Mouse (Mus musculus) erythroblast, embryonic 14.5 days (primary cell): ENCODE measurements around the gene Slco1a4. TPM values are rescaled to one million over a fixed set of nuclear protein-coding genes. Genes with fewer than 3 reads are reported as not detected.
"Not testable (repeated sequence)": the region's sequence is repeated elsewhere in the genome, so short reads cannot be mapped to it uniquely, and the experiment has no call there.

Experiments
- H3K27me3 ChIP-seq: 2 replicates; pipeline ENCODE4 v1.6.1; 2012; ENCODE audit warnings: inconsistent platforms; ENCODE audit not compliant: control insufficient read depth
- H3K36me3 ChIP-seq: 2 replicates; pipeline ENCODE4 v1.6.1; 2012; ENCODE audit warnings: mild to moderate bottlenecking, inconsistent platforms; ENCODE audit not compliant: control insufficient read depth
- H3K4me1 ChIP-seq: 2 replicates; pipeline ENCODE4 v1.6.1; 2012; ENCODE audit warnings: inconsistent platforms; ENCODE audit not compliant: control insufficient read depth
- H3K4me3 ChIP-seq: replicated peaks from 2 replicates; pipeline ENCODE3; 2012; ENCODE audit warnings: moderate library complexity, mild to moderate bottlenecking, inconsistent platforms
- H3K9me3 ChIP-seq: 2 replicates; pipeline ENCODE4 v1.6.1; 2012; ENCODE audit warnings: low read length, inconsistent platforms, mixed read lengths; ENCODE audit not compliant: control insufficient read depth
- GATA1 ChIP-seq: IDR thresholded peaks from 2 replicates; pipeline ENCODE4 v1.6.1; 2012; ENCODE audit warnings: low read length, inconsistent platforms, mixed read lengths
- TAL1 ChIP-seq: IDR thresholded peaks from 3 replicates; pipeline ENCODE4 v1.6.1; 2012; ENCODE audit warnings: low read length, inconsistent platforms, mixed read lengths
- polyA plus RNA-seq: library from polyadenylated mRNA; stranded (reverse); fragments of >175 nt; gene quantifications from 2 replicates; pipeline ENCODE4 v1.2.3, GENCODE M21; 2012

Slco1a4 gene
- not detected in 2 replicates for polyA plus RNA-seq

DNA sequence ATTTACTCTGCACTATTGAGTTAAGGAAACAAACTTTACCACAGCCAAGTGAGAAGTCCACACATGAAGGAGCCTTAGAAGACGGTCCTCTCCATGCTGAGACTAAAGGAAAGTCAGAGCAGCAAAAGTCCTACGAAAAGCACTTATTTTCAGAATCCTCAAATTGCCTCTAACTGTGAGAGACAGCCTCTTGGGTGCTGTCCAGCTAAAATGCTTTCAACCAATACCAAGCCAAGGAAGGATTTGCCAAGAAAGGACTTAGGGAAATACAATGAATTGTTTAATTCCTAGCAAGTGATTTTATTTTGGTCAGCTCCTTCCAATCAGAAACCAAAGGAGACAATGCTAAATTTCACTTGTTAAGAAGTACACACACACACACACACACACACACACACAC is at the start of gene Slco1a4:
Gene Slco1a4 (minus strand): TSS at position 115 of the 400 bp plus-strand sequence.
- TF ChIP-seq GATA1 (no peak), TAL1 (no peak)
- Histone ChIP-seq H3K4me3 (no peak within 1 kb of the TSS), H3K9me3 (peaks cover 2% of the 10 kb centered on the region; the same call in 1 of the 2 replicates), H3K4me1 (no peaks in the 10 kb centered on the region), H3K27me3 (no peaks in the 10 kb centered on the region), H3K36me3 (no peaks in the 10 kb centered on the region)

DNA sequence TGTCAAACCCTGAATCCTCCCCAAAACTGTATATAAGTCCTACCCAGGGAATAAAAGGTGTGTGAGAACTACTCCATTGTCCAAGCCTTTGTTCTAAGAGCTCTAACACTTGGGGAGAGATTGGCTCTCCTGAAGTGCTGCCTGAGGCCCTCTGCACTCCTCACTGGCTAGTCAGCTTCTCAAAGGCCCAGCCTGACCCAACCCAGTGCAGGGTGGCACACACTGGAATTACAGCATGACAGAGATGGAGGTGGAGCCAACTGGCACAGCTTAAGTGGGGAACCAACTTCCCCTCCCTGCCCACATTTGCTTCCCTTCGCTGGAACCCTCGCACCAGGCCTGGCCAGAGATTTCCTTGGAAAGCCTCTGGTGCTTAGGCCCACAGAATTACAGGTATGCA is 42.2 kb upstream of the Slco1a4 start:
- no peaks in the 10 kb centered on the region for H3K36me3 ChIP-seq
- H3K4me3 ChIP-seq, result no peak overlapping the region
- TF ChIP-seq GATA1 (no peak), TAL1 (no peak)
- H3K4me1 ChIP-seq, result no peaks in the 10 kb centered on the region
- no peaks in the 10 kb centered on the region for H3K27me3 ChIP-seq
- H3K9me3 ChIP-seq, result peaks cover 10% of the 10 kb centered on the region

DNA sequence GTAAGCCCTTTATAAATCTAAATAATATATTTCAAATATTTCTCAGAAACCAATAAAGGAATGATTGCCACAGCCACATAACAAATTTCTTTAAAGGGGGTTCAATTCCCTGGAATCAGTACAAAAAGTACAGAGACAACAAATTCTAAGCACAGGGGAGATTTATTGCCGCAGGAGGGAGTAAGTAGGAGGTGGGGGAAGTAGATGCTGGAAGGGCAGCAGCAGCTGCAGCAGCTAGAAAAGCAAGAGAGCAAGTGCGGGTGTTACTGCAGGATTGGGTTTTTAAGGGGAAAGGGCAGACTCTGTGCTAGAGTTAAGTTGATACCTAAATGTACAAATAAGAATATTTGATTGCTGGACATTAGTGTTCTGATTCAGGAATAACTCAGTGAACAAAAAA is 33.7 kb upstream of the Slco1a4 start:
- no peak for TF ChIP-seq GATA1
- TF ChIP-seq TAL1, result no peak
- no peaks in the 10 kb centered on the region for H3K27me3 ChIP-seq
- no peak overlapping the region for H3K4me3 ChIP-seq
- H3K4me1 ChIP-seq, result no peaks in the 10 kb centered on the region
- H3K36me3 ChIP-seq, result no peaks in the 10 kb centered on the region
- H3K9me3 ChIP-seq, result no peaks in the 10 kb centered on the region

DNA sequence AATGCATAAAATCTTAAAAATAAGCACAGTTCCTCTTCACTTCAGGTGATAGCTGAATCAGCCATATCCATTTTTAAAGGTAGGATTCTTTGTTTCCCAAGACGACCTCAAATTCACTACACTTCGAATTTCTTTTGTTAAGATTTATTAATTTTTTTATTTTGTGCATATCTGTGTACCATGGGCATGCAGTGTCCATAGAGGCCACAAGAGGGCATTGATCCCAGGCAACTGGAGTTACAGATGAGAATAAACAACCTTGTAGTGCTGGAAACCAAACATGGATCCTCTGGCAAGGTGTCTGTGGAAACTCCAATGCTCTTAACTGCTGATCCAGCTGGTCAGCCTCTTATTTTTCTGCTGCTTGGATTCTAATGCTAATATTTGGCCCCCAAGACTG is 32.2 kb upstream of the Slco1a4 start:
- TF ChIP-seq TAL1, result no peak
- TF ChIP-seq GATA1, result no peak
- Histone ChIP-seq H3K4me3 (no peak overlapping the region), H3K36me3 (no peaks in the 10 kb centered on the region), H3K27me3 (no peaks in the 10 kb centered on the region), H3K4me1 (no peaks in the 10 kb centered on the region), H3K9me3 (no peaks in the 10 kb centered on the region)

DNA sequence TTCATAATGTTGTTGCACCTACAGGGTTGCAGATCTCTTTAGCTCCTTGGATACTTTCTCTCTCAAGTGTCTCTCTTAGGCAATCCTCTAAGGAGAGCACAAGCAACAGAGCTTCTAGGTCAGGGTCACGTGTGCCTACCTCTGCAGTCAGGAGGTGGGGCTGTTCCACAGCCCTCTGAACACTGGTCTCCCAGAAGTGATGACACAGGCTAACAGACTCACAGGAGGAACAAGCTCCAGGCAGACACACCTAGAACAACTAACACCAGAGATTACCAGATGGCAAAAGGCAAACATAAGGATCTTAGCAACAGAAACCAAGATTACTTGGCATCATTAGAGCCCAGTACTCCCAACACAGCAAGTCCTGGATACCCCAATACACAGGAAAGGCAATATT is 26.6 kb upstream of the Slco1a4 start:
- TF ChIP-seq GATA1 (no peak), TAL1 (no peak)
- Histone ChIP-seq H3K9me3 (peaks cover 5% of the 10 kb centered on the region), H3K4me3 (no peak overlapping the region), H3K27me3 (no peaks in the 10 kb centered on the region), H3K36me3 (no peaks in the 10 kb centered on the region), H3K4me1 (no peaks in the 10 kb centered on the region)

DNA sequence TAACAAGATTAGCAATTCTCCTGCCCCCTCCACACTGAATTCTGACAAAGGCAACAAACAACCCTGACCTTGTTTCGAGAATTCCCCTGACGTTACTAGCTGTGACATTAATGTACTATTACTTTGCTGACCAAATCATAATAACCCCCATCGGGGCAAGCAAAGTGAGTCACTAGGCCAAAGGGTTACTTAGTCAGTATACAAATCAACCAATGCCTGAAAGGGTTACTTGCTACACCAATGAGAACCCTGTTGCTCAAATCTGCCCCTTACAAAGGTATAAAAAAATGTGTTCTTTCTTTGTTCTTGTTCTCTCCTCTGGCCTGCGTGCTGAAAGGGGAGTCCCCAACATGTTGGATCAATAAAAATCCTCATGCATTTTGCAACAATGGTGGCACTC is 19.7 kb upstream of the Slco1a4 start:
- not testable (repeated sequence) for H3K4me1 ChIP-seq, H3K36me3 ChIP-seq, H3K27me3 ChIP-seq, H3K4me3 ChIP-seq
- peaks cover 17% of the 10 kb centered on the region for H3K9me3 ChIP-seq

DNA sequence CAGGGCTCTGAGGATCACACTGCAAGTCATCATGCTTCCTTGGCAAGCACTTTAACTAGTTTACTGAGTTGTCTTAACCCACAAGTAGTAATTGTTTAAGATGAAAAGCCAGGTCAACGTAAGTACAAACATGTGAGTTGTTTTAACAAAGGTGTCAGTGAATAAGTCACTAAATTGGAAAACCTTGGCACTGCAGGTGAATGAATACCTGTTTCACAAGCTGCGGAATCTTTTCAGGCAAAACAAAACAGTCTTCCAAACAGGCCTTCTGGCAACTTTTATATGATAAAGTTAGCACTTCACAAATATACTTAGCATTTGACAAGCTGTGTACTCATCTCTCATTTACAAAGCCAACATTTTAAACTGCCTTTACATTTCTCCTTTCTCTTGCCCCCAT is 15.7 kb upstream of the Slco1a4 start:
- H3K27me3 ChIP-seq, result no peaks in the 10 kb centered on the region
- no peaks in the 10 kb centered on the region for H3K36me3 ChIP-seq
- H3K4me1 ChIP-seq, result no peaks in the 10 kb centered on the region
- no peak overlapping the region for H3K4me3 ChIP-seq
- TF ChIP-seq TAL1, result no peak
- TF ChIP-seq GATA1, result no peak
- H3K9me3 ChIP-seq, result peaks cover 10% of the 10 kb centered on the region

DNA sequence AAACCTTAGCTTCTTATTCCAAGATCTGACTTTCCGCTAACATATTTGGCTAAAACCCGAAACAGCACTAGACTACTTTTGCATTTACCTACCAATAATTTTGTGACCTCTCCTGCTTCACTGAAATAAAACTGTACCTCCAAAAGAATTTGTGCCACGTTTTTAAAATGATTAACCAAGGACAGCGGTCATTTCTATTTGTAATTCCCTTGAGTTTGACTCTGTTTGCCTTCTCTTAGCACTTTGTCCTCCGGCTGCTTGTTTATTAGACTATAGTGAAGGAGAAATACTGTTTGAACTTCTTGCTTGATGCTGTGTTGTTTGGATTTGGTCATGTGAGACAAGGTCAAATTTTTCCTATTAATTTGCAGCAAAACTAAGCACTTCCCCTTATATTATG is 12.7 kb upstream of the Slco1a4 start:
- Histone ChIP-seq H3K9me3 (peaks cover 3% of the 10 kb centered on the region; the same call in 1 of the 2 replicates), H3K27me3 (no peaks in the 10 kb centered on the region), H3K4me1 (no peaks in the 10 kb centered on the region), H3K4me3 (no peak overlapping the region), H3K36me3 (no peaks in the 10 kb centered on the region)
- TF ChIP-seq GATA1 (no peak), TAL1 (no peak)

DNA sequence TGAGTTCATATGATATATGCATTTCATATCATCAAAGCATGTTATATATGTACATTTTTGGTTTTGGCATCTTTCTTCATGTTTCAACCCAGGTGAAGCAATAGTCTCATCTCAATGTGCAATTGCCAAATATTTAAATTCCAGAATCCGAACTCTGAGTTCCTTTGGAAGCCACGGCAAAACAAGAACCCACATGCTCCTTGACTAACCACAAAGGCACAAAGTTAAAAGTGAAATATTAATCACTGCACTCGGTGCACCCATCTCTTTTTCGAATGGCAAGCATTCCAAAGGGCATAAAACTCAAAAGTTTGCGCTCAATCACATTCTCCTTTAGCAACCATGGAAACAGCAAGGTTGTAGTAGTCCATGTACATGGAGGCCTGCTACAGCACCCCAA is 10.0 kb upstream of the Slco1a4 start:
- H3K9me3 ChIP-seq, result no peaks in the 10 kb centered on the region; the same call in 1 of the 2 replicates
- H3K36me3 ChIP-seq, result no peaks in the 10 kb centered on the region
- H3K4me1 ChIP-seq, result no peaks in the 10 kb centered on the region
- TF ChIP-seq GATA1 (no peak), TAL1 (no peak)
- no peak overlapping the region for H3K4me3 ChIP-seq
- no peaks in the 10 kb centered on the region for H3K27me3 ChIP-seq

DNA sequence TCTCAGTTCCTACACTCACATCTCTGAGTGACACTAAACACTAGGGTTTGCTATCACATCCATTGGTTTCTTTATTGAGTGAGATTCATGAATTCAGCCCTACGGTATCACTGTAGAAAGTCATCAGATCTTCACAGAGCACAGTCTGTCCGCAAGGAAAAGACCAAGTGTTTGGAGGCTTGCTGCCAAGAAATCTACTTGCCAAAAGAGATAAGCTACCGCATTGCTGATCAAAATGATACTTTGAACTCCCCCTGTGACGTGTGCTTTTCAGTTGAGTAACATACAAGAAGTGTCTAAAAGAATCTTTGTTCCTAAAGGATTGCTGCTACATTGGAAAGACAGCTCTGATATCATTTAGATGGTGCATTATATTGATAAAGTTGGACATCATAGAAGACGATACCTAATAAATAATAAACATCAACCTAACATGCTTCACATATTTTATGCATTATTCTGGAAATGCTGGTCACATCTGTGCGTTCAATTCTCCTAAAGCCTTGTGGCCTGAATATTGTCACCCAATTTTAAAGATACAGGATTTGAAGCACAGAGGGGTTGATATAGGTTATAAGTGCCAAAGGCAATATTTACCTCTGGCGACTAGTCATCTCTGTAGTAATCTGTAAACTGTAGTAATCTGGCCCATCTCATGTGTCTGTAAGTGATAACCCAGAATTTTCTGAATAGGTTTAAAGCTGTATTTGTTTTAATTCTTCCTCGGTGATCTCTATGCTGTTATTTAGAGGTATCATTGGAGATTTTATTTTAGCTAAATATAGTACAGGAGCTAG is 1.9 kb upstream of the Slco1a4 start:
- Histone ChIP-seq H3K4me1 (no peaks in the 10 kb centered on the region), H3K36me3 (no peaks in the 10 kb centered on the region), H3K9me3 (peaks cover 2% of the 10 kb centered on the region; the same call in 1 of the 2 replicates), H3K27me3 (no peaks in the 10 kb centered on the region), H3K4me3 (no peak overlapping the region)
- TF ChIP-seq TAL1 (no peak), GATA1 (no peak)
